Mouse (Mus musculus) limb, embryonic 14.5 days (tissue): Measurements from ENCODE around the gene Rgs7bp. TPM values are rescaled to one million over a fixed set of nuclear protein-coding genes. Genes with fewer than 3 reads are reported as not detected.
A peak's percentile ranks its signal among the peaks of the same experiment; 100 is the strongest.

ENCODE experiments used
- ATAC-seq: fragments of 200-750 bp; cut with Nextera tagmentation; 2 replicates; pipeline ENCODE4 v1.8.0; 2017; ENCODE audit warnings: low read depth, moderate number of reproducible peaks, moderate TSS enrichment; ENCODE audit not compliant: low FRiP score
- DNase-seq: peaks from one replicate; pipeline ENCODE4 v3.0.0-alpha.2; 2015; ENCODE audit warnings: low spot score
- H3K27ac ChIP-seq: fragments of 300-500 bp; sonication (generic); replicated peaks from 2 replicates; pipeline ENCODE4 v1.5.1; 2014; ENCODE audit warnings: low read depth, mild to moderate bottlenecking, low read length, moderate library complexity, mixed read lengths
- H3K27me3 ChIP-seq: fragments of 300-500 bp; sonication (generic); 2 replicates; pipeline ENCODE4 v1.6.1; 2014; ENCODE audit warnings: low read length, mixed read lengths; ENCODE audit not compliant: control insufficient read depth, insufficient read depth
- H3K36me3 ChIP-seq: fragments of 300-500 bp; sonication (generic); 2 replicates; pipeline ENCODE4 v1.6.1; 2014; ENCODE audit warnings: mild to moderate bottlenecking, low read length, moderate library complexity, mixed read lengths; ENCODE audit not compliant: control insufficient read depth, insufficient read depth
- H3K4me1 ChIP-seq: fragments of 300-500 bp; sonication (generic); 2 replicates; pipeline ENCODE4 v1.6.1; 2014; ENCODE audit warnings: antibody characterized with exemption, low read length, mixed read lengths; ENCODE audit not compliant: control insufficient read depth, insufficient read depth
- H3K4me2 ChIP-seq: fragments of 300-500 bp; sonication (generic); replicated peaks from 2 replicates; pipeline ENCODE4 v1.6.1; 2014; ENCODE audit warnings: low read depth, mild to moderate bottlenecking, low read length, moderate library complexity; ENCODE audit not compliant: severe bottlenecking
- H3K4me3 ChIP-seq: fragments of 300-500 bp; sonication (generic); replicated peaks from 2 replicates; pipeline ENCODE4 v1.5.1; 2014; ENCODE audit warnings: low read length
- H3K9ac ChIP-seq: fragments of 300-500 bp; sonication (generic); 2 replicates; pipeline ENCODE4 v1.6.1; 2014; ENCODE audit warnings: mild to moderate bottlenecking, low read depth, low read length, moderate library complexity; ENCODE audit not compliant: severe bottlenecking
- H3K9me3 ChIP-seq: fragments of 300-500 bp; sonication (generic); 2 replicates; pipeline ENCODE4 v1.6.1; 2016; ENCODE audit warnings: low read length; ENCODE audit not compliant: control insufficient read depth
- POLR2A ChIP-seq: fragments of 200-500 bp; IDR thresholded peaks from 2 replicates; pipeline ENCODE4 v1.8.0; 2012; ENCODE audit warnings: inconsistent platforms, mild to moderate bottlenecking, moderate library complexity, borderline replicate concordance; ENCODE audit not compliant: insufficient read depth, insufficient read length; ENCODE audit errors: extremely low read depth
- WGBS: fragments of 180-500 bp; shearing (Covaris S2); extraction: QIAGEN DNeasy Blood & Tissue Kit; methylation state at CpG from one replicate; pipeline ENCODE4 v1.1.7; 2014; 5-methylcytosine and 5-hydroxymethylcytosine counted together
- polyA plus RNA-seq, 2 experiments: library from polyadenylated mRNA; depleted of rRNA in 1 of 2; stranded (reverse) in 1 of 2; unstranded in 1 of 2; fragments of >200 nt; fragmentation: Nextera tagmentation in 1 of 2; extraction: Ambion mirVana in 1 of 2; gene quantifications; 2 replicates each; pipeline versions ENCODE4 v1.2.1 to v1.2.3; 2012 to 2014

Rgs7bp gene
- polyA plus RNA-seq (2012; rRNA removed) (2.9 and 3.1 TPM in 2 replicates), polyA plus RNA-seq (2014; fragmentation: Nextera tagmentation; extraction: Ambion mirVana) (3.7 and 4.5 TPM in 2 replicates)

DNA sequence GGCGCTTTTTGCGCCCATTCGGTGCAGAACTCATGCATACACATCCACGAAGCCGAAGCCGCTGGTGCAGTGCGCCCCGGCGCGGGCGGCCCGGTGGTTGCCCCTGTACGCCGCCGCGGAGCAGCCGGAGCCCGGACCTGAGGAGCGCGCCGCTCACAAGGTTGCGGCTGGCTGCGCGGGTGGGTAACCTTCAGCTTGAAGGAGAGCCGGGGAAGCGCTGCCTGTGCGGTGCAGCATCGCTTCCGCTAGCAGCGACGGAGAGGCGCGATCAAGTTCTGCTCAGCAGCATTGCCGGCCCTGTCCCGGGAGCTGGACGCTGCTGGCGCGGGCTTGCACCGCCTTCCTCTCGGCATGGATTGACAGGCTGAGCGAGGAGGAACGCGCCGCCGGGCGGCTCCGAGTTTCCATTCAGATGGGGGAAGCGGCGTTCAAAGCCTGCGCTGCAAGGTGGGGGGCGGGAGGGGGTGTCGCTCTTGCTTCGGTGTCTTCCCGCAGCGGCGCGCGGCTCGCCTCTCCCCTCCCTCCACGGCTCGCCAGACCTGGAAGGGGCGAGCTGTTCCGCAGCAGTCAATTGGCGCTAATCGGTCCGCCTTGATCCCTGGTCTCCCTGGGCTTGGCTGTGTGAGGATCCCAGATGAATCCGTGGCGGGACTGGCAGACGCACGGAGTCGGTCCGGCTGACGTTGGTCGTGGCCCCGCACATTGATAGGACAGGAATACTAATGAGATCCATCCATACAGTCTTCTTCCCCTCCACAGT lies at the start of gene Rgs7bp:
Gene Rgs7bp (minus strand): TSS at position 750 of the 760 bp plus-strand sequence.
- peak within 1 kb of the TSS; percentile 64; the same call in 1 of the 2 replicates for H3K27ac ChIP-seq
- H3K27me3 ChIP-seq, result peaks cover 23% of the 10 kb centered on the region
- WGBS, result under 1% methylated on average over 72 of the region's 75 CpGs
- peak within 1 kb of the TSS; percentile 80 for H3K4me2 ChIP-seq
- no peaks in the 10 kb centered on the region for H3K4me1 ChIP-seq
- H3K9ac ChIP-seq, result peak within 1 kb of the TSS; percentile 63
- H3K9me3 ChIP-seq, result no peaks in the 10 kb centered on the region
- 0 out of 2 replicates have a peak, but pooled peaks have one; percentile 20 for TF ChIP-seq POLR2A
- peak; percentile 83 for ATAC-seq
- no peaks in the 10 kb centered on the region for H3K36me3 ChIP-seq
- DNase-seq, result peak; percentile 61
- peak within 1 kb of the TSS; percentile 65 for H3K4me3 ChIP-seq

DNA sequence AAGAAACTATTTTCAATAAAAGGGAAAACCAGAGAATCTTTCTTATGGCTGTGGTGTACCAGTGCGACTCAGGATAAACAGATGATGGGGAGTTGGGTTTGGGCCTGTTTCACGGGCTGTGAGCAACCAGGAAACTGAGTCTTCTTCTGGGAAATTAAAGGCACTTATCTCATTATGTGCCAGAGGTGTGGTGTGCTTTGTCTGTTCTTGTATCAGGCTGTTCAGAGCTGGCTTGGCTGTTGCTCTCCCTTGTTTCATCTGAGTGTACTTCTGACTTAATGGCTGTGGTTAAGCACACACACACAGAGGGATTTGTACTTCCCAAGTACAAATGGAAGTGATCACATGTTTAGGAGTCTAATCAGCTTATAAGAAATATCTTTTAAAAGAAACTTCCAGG lies 49.7 kb upstream of the Rgs7bp start:
- 62% methylated on average over 2 of the region's 2 CpGs for WGBS
- no peak for DNase-seq
- Histone ChIP-seq H3K4me1 (no peaks in the 10 kb centered on the region), H3K4me2 (no peak overlapping the region), H3K27ac (no peak overlapping the region), H3K9me3 (no peaks in the 10 kb centered on the region), H3K4me3 (no peak overlapping the region), H3K27me3 (no peaks in the 10 kb centered on the region), H3K36me3 (no peaks in the 10 kb centered on the region), H3K9ac (no peak overlapping the region)
- no peak for TF ChIP-seq POLR2A
- ATAC-seq, result no peak

DNA sequence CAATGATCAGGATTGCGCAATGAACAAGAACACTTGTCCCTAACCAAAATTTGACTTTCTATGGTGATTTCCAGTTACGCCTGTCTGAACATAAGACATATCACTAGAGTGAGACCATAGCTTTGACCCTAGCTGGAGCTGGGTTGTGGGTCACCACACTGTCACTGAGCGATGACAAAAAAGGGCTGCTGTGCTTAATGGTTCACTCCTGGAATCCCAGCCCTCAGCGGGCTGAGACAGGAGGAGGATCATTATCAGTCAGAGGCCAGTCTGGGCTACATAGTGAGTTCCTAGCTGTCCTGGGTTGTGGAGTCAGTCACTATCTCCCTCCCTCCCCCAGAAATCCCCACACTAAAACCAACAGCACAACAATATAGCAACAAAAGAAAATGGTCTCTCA lies 46.0 kb upstream of the Rgs7bp start:
- WGBS, result 79% methylated on average over 4 of the region's 4 CpGs
- no peaks in the 10 kb centered on the region for H3K36me3 ChIP-seq

DNA sequence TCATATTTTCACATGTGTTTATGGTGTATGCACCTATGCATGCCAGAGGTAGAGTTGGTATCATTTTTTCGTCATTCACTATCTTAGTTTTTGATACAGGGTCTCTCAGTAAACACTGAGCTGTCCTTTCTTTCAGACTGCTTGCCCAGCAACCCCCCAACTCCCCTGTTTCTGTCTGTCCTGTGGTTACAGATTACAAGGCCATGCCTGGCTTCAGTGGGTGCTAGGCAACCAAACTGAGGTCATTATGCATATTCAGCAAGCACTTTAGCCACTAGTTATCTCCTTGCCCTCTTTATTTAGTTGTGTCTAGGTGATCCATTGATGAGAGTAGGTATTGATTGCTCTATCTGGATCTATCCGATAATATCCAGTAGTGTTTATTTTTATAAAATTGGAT lies 41.6 kb upstream of the Rgs7bp start:
- no peak for TF ChIP-seq POLR2A
- no peaks in the 10 kb centered on the region for H3K4me1 ChIP-seq
- 85% methylated on average over 2 of the region's 2 CpGs for WGBS
- H3K9me3 ChIP-seq, result no peaks in the 10 kb centered on the region
- H3K27me3 ChIP-seq, result no peaks in the 10 kb centered on the region
- H3K9ac ChIP-seq, result no peak overlapping the region
- H3K36me3 ChIP-seq, result no peaks in the 10 kb centered on the region
- ATAC-seq (no peak), DNase-seq (no peak)
- no peak overlapping the region for H3K4me2 ChIP-seq
- H3K4me3 ChIP-seq, result no peak overlapping the region
- H3K27ac ChIP-seq, result no peak overlapping the region

More for the DNA sequence above, 46.0 kb upstream of the Rgs7bp start:
- Histone ChIP-seq H3K4me2 (no peak overlapping the region), H3K27me3 (no peaks in the 10 kb centered on the region), H3K4me1 (no peaks in the 10 kb centered on the region), H3K9me3 (no peaks in the 10 kb centered on the region), H3K4me3 (no peak overlapping the region), H3K27ac (no peak overlapping the region), H3K9ac (no peak overlapping the region)
- ATAC-seq, result no peak
- no peak for DNase-seq
- no peak for TF ChIP-seq POLR2A

DNA sequence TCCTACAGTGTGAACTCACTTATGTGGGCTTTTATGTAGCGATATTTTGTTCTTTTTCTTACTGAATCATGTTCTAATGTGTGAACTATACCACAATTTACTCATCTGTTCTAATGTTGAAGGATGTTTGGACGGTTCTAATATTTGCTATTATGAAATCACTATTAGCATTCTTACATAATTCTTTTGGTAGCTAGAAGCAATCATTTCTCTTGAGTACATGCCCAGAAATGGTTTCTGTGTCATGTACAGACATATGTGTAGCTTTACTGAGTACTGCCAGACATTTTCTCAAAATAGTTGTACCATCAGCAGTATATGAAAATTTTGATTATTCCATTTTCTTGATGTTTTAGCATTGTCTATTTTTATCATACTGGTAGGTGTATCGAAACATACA lies 34.5 kb upstream of the Rgs7bp start:
- H3K36me3 ChIP-seq, result no peaks in the 10 kb centered on the region
- H3K4me1 ChIP-seq, result no peaks in the 10 kb centered on the region
- 91% methylated on average over 3 of the region's 3 CpGs for WGBS
- no peak for DNase-seq
- H3K4me3 ChIP-seq, result no peak overlapping the region
- no peak overlapping the region for H3K4me2 ChIP-seq
- no peak for TF ChIP-seq POLR2A
- no peak for ATAC-seq
- H3K9me3 ChIP-seq, result no peaks in the 10 kb centered on the region
- no peak overlapping the region for H3K9ac ChIP-seq
- no peak overlapping the region for H3K27ac ChIP-seq
- H3K27me3 ChIP-seq, result no peaks in the 10 kb centered on the region
